9 mouse cellular contexts compared by ENCODE assay signal in genomic region chr14:75256521-75256920, GRCm38 (mm10). TPM values are rescaled to one million over a fixed set of nuclear protein-coding genes. Genes with fewer than 3 reads are reported as not detected.
DNase-seq lines count a peak whose midpoint lies in the region; ATAC-seq and TF ChIP-seq lines count a peak whose summit lies in the region.
"Had no signal": no experiment of that assay in that cellular context is flagged by ENCODE, and none has a peak within 500 bp of the region (broad histone marks: within the 10 kb centered on the region; RNA-seq: fewer than 3 reads in every experiment).

No protein-coding gene starts in this region.

- H3K4me2 ChIP-seq in forebrain, embryonic 15.5 days (replicated peaks), result no peak overlapping the region
- H3K4me2 ChIP-seq in forebrain, embryonic 11.5 days (ENCODE audit: low read depth, low read length, severe bottlenecking), result no peak overlapping the region
- H3K4me2 ChIP-seq: lung, embryonic 15.5 days had no signal

- H3K9me3 ChIP-seq in forebrain, embryonic 15.5 days, result no peaks in the 10 kb centered on the region
- no peaks in the 10 kb centered on the region for H3K9me3 ChIP-seq in forebrain, embryonic 11.5 days (ENCODE audit: control insufficient read depth, low read length)
- H3K9me3 ChIP-seq: lung, embryonic 15.5 days had no signal

- TF ChIP-seq CTCF in thymus, adult 2 months (IDR thresholded peaks at IDR 0.05; ENCODE audit: borderline replicate concordance, control insufficient read depth, extremely low read depth, insufficient read depth, low read length, poor library complexity), result 0 out of 2 replicates have a peak, but pooled peaks have one; percentile 25

- H3K27me3 ChIP-seq in forebrain, embryonic 15.5 days, result no peaks in the 10 kb centered on the region
- H3K27me3 ChIP-seq in forebrain, embryonic 11.5 days (ENCODE audit: control insufficient read depth, insufficient read depth, low read length), result no peaks in the 10 kb centered on the region
- H3K27me3 ChIP-seq in thymus, adult 2 months (ENCODE audit: control insufficient read depth, insufficient read depth, low read length), result no peaks in the 10 kb centered on the region
- H3K27me3 ChIP-seq: lung, embryonic 15.5 days had no signal

- H3K27ac ChIP-seq in forebrain, embryonic 15.5 days (replicated peaks), result no peak overlapping the region
- H3K27ac ChIP-seq in forebrain, embryonic 11.5 days (ENCODE audit: low read depth, low read length), result no peak overlapping the region
- no peak overlapping the region for H3K27ac ChIP-seq in thymus, adult 2 months (ENCODE audit: control insufficient read depth, insufficient read depth, low read length)
- H3K27ac ChIP-seq: lung, embryonic 15.5 days had no signal

- no peak for TF ChIP-seq POLR2A in thymus, adult 2 months (IDR thresholded peaks at IDR 0.05; ENCODE audit: control insufficient read depth, extremely low read depth, insufficient read depth, low read length, poor library complexity)

- peaks cover 4% of the 10 kb centered on the region for H3K4me1 ChIP-seq in forebrain, embryonic 15.5 days
- H3K4me1 ChIP-seq in forebrain, embryonic 11.5 days (replicated peaks; ENCODE audit: control insufficient read depth, insufficient read depth, low read length), result no peaks in the 10 kb centered on the region
- no peaks in the 10 kb centered on the region for H3K4me1 ChIP-seq in thymus, adult 2 months (replicated peaks; ENCODE audit: control insufficient read depth, insufficient read depth, low read length)
- H3K4me1 ChIP-seq: lung, embryonic 15.5 days had no signal

- 47% methylated on average over 5 of the region's 5 CpGs for WGBS in forebrain, embryonic 15.5 days
- 59% methylated on average over 5 of the region's 5 CpGs for WGBS in forebrain, embryonic 11.5 days
- 55% methylated on average over 5 of the region's 5 CpGs for WGBS in thymus, adult 2 months

- DNase-seq in forebrain, embryonic 11.5 days (ENCODE audit: low spot score), result no peak
- DNase-seq in thymus, adult 2 months, result peak; percentile 11
- DNase-seq in thymus, adult 18-20 months, result no peak
- peak; percentile 16 to 48 for DNase-seq in kidney, postnatal 36 days
- DNase-seq in ovary, postnatal 36 days (ENCODE audit: low spot score), result no peak
- no peak for DNase-seq in layer of hippocampus, adult 8-10 months (ENCODE audit: low spot score in 2 of 2)
- no peak for DNase-seq in urinary bladder, adult 2 months (ENCODE audit: low spot score)

- H3K36me3 ChIP-seq in forebrain, embryonic 15.5 days, result no peaks in the 10 kb centered on the region
- H3K36me3 ChIP-seq in forebrain, embryonic 11.5 days (ENCODE audit: control insufficient read depth, insufficient read depth, low read length), result no peaks in the 10 kb centered on the region
- H3K36me3 ChIP-seq in thymus, adult 2 months (ENCODE audit: control insufficient read depth, insufficient read depth, low read length), result no peaks in the 10 kb centered on the region
- H3K36me3 ChIP-seq: lung, embryonic 15.5 days had no signal

- H3K4me3 ChIP-seq in forebrain, embryonic 15.5 days, result no peak overlapping the region
- no peak overlapping the region for H3K4me3 ChIP-seq in forebrain, embryonic 11.5 days (ENCODE audit: low read depth, low read length)
- H3K4me3 ChIP-seq in thymus, adult 2 months (ENCODE audit: control insufficient read depth, insufficient read depth, low read length), result no peak overlapping the region
- H3K4me3 ChIP-seq: lung, embryonic 15.5 days had no signal

- 0 out of 2 replicates have a peak, but pooled peaks have one; percentile 57 for ATAC-seq in forebrain, embryonic 15.5 days (replicated peaks)
- ATAC-seq in forebrain, embryonic 11.5 days (replicated peaks; ENCODE audit: low FRiP score), result no peak

- H3K9ac ChIP-seq in forebrain, embryonic 15.5 days (replicated peaks), result no peak overlapping the region
- H3K9ac ChIP-seq in forebrain, embryonic 11.5 days (ENCODE audit: low read length), result no peak overlapping the region
- H3K9ac ChIP-seq: lung, embryonic 15.5 days had no signal

RNA-seq across cellular contexts. Expression of gene Cpb2, which starts 14.4 kb away (rescaled TPM):
- polyA plus RNA-seq in forebrain, embryonic 15.5 days (2015; fragmentation: Nextera tagmentation; extraction: Ambion mirVana), result 0.23 TPM in 1 of 2 replicates, not detected in the other
- not detected in 2 replicates for polyA plus RNA-seq in forebrain, embryonic 11.5 days (2014; fragmentation: Nextera tagmentation; extraction: Ambion mirVana)
- 0.29 TPM in 1 of 2 replicates, not detected in the other for polyA plus RNA-seq in thymus, adult 2 months (2012; rRNA removed)
- total RNA-seq in layer of hippocampus, adult 8-10 months (2022), result not detected
- polyA plus RNA-seq in urinary bladder, adult 2 months (2012; rRNA removed), result 0.15 and 0.22 TPM in 2 replicates
- polyA plus RNA-seq: lung, embryonic 15.5 days had no signal

RNA-seq across cellular contexts. Expression of gene Zc3h13, which starts 27.7 kb away (rescaled TPM):
- 55.2 and 62.9 TPM in 2 replicates for polyA plus RNA-seq in forebrain, embryonic 15.5 days (2015; fragmentation: Nextera tagmentation; extraction: Ambion mirVana)
- polyA plus RNA-seq in forebrain, embryonic 11.5 days (2014; fragmentation: Nextera tagmentation; extraction: Ambion mirVana), result 35.3 and 40.6 TPM in 2 replicates
- 12.5 and 12.8 TPM in 2 replicates for polyA plus RNA-seq in thymus, adult 2 months (2012; rRNA removed)
- 10 to 100 TPM; 44.6 to 55.0 (median 47.8) TPM for total RNA-seq in layer of hippocampus, adult 8-10 months (2022)
- polyA plus RNA-seq in urinary bladder, adult 2 months (2012; rRNA removed), result 16.2 and 21.7 TPM in 2 replicates

Comparison
In these comparisons a context has a peak if more than half of its experiments do, and no peak if none do; other contexts are left out.
1. DNase-seq: peak in thymus, adult 2 months (single experiment) and kidney, postnatal 36 days (2 of 2); none in forebrain, embryonic 11.5 days (single experiment), thymus, adult 18-20 months (0 of 2), ovary, postnatal 36 days (single experiment), layer of hippocampus, adult 8-10 months (0 of 2) and urinary bladder, adult 2 months (single experiment).